Mouse (Mus musculus): ENCODE data around the gene Elp4. TPM values are rescaled to one million over a fixed set of nuclear protein-coding genes. Genes with fewer than 3 reads are reported as not detected.

The Elp4 gene
- polyA plus RNA-seq (2012; ENCODE audit: insufficient read depth, insufficient read length, low replicate concordance, missing spikeins), result not detected in 2 replicates

DNA sequence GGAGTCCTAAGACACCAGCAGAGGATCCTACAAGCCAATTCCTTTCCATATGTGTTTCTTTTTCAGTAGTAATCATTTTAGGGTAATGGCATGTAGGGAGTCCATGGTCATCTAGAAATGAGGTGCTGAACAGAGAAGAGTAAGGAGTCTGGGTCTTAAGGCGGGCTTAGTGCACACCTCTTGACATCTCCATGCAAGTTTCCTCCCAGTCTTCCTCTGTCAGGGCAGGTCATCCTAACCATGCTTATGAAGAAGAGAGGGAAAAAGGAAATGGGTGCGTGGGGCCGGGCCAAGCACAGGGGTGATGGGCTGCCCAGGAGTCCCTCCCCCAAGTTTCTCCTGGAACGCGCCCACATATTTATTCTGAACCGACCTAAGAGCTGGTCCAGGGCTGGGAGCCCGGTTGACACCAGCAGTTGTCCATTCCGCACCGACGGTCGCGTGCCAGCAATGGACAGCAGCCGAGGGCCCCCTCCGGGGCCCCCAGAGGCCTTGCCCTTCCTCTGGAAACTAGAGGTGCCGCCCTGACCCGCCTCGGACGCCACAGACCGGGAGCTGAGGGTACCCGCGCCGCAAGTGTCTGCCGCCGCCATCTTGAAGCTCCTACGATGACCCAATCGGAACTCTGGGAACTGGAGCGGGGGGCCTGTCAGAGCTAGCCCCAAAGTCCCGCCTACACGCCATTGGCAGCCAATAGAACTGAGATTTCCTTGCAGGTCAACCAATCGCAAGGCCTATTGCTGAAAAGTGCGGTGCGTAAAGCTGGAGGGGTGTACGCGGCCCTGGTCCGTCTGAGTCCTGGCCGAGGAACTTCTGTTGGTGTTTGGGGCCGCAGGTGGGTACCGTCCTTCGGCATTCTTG, at the start of gene Elp4, which contains the start of gene Immp1l:
TSS of gene Elp4 (minus strand) at position 669 of the 861 bp plus-strand sequence.
TSS of gene Immp1l (plus strand) at position 743 of the 861 bp plus-strand sequence.
- peak within 1 kb of the TSS; percentile 17; the same call in 1 of the 2 replicates for H3K27ac ChIP-seq (ENCODE audit: insufficient read depth, low read depth, low read length)
- under 1% methylated on average over 39 of the region's 39 CpGs for WGBS
- H3K4me1 ChIP-seq (ENCODE audit: control insufficient read depth, insufficient read depth, low read length), result no peaks in the 10 kb centered on the region
- no peak for TF ChIP-seq CTCF (IDR thresholded peaks at IDR 0.05; ENCODE audit: insufficient read depth, low read depth, low read length)
- TF ChIP-seq POLR2A (IDR thresholded peaks at IDR 0.05; ENCODE audit: insufficient read depth, low read depth, low read length), result peak; percentile 54; the same call in 1 of the 2 replicates
- peak within 1 kb of the TSS; percentile 72 for H3K4me3 ChIP-seq (ENCODE audit: insufficient read depth, low read depth, low read length)

DNA sequence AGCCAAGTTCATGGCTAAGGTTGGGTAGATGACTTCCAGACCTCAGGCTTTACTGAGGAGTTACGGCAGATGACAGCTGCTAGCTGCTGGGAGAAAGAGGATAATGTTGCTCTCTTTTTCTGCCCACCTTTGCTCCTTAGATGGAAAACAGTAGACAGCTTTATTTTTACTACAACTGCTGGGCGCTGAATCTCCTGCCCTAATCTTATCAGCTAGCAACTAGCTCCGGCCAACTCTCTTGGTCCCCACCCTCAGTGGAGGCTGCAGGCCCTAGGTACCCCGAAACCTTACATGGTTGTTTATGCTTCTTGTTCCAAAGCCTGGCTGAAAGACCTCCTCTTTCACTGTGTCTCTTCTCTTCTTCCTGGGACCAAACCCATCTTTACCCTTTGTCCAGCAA, 49.5 kb upstream of the Elp4 start:
- TF ChIP-seq POLR2A (IDR thresholded peaks at IDR 0.05; ENCODE audit: insufficient read depth, low read depth, low read length) (no peak), CTCF (IDR thresholded peaks at IDR 0.05; ENCODE audit: insufficient read depth, low read depth, low read length) (no peak)
- H3K4me1 ChIP-seq (ENCODE audit: control insufficient read depth, insufficient read depth, low read length), result no peaks in the 10 kb centered on the region; the same call in 1 of the 2 replicates
- H3K27ac ChIP-seq (ENCODE audit: insufficient read depth, low read depth, low read length), result no peak overlapping the region
- no peak overlapping the region for H3K4me3 ChIP-seq (ENCODE audit: insufficient read depth, low read depth, low read length)
- WGBS, result 97% methylated on average over 4 of the region's 4 CpGs

DNA sequence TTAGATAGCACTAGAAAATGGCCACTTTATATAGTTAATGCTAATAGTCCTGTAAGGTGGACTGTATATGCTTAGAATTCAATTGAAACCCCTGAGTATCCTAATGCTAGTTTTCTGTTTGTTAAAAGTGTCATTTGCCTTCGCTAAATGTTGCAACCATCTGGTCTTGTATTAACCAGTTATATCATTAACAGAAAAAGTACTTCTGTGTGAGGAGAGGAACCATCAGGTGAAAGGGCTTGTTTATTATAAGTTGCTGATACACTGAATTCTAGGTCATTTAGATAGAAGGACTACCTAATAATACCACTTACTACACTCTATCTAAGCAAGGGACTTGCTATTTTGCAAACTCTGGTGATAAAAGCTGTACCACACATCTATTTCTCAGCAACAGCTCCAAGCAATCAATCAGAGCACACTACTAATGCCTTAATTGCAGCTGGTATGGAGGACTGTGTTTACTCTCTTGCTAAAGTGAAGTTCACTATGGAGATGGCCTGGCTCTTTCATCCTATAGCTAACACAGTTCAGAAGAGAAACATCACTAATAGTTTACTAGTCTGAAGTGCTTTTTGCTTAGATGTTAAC, 47.1 kb upstream of the Elp4 start:
- H3K27ac ChIP-seq (ENCODE audit: insufficient read depth, low read depth, low read length), result no peak overlapping the region
- no peak overlapping the region for H3K4me3 ChIP-seq (ENCODE audit: insufficient read depth, low read depth, low read length)
- WGBS, result 77% methylated on average over 1 of the region's 1 CpGs
- H3K4me1 ChIP-seq (ENCODE audit: control insufficient read depth, insufficient read depth, low read length), result no peaks in the 10 kb centered on the region; the same call in 1 of the 2 replicates
- TF ChIP-seq POLR2A (IDR thresholded peaks at IDR 0.05; ENCODE audit: insufficient read depth, low read depth, low read length) (no peak), CTCF (IDR thresholded peaks at IDR 0.05; ENCODE audit: insufficient read depth, low read depth, low read length) (no peak)

DNA sequence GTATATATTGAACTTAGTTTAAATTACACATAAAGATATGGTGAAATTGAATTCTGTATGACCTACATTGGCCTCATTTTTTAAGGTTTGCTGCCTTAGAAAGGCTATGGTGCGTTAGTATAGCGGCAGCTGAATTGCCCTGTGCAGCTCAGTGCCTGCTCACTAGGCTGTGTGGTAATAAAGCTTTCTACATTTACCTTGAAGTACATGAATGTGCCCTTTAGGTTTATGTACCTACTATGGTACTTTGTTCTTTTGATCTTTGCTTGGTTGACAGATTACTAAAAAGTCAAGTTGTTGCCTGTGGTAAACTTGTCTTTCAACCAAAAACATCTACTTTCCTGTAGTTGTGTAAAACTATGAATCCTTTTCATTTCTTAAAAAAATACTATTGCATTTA, 45.8 kb upstream of the Elp4 start:
- Histone ChIP-seq H3K27ac (ENCODE audit: insufficient read depth, low read depth, low read length) (no peak overlapping the region), H3K4me1 (ENCODE audit: control insufficient read depth, insufficient read depth, low read length) (no peaks in the 10 kb centered on the region; the same call in 1 of the 2 replicates), H3K4me3 (ENCODE audit: insufficient read depth, low read depth, low read length) (no peak overlapping the region)
- WGBS, result 98% methylated on average over 2 of the region's 2 CpGs
- TF ChIP-seq POLR2A (IDR thresholded peaks at IDR 0.05; ENCODE audit: insufficient read depth, low read depth, low read length), result no peak
- TF ChIP-seq CTCF (IDR thresholded peaks at IDR 0.05; ENCODE audit: insufficient read depth, low read depth, low read length), result no peak

DNA sequence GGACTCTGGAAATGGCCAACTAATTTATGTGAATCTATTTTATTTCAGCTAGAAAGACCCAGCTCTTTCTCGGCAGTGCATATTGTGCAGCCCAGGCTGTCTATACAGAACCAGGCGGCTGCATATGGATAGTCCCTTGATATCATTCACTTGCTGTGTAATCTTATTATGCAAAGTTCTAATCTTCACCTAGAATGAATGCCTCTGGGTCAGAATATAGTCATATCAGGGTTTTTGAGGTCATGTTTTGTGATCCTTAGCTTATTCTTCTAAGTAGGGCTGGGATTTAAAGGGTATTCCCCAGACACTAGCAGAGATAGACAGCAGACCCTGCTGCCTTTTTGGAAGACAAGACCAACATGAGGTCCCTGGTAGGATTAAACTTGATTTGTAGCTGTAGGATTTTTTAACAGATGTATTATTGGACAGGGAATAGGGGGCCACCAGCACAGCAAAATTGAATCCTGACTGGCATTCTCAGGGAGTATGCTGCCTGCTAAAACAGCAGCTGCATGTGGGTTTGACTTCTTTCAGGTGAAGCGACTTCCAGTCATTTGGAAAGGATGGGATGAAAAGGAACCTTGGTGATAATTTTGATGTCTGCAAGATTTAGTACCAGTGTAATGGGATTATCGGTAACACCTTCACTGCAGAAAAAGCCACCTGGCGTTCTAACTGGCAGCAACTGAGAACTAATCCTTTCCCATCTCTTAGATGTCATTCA, 13.4 kb upstream of the Elp4 start:
- TF ChIP-seq POLR2A (IDR thresholded peaks at IDR 0.05; ENCODE audit: insufficient read depth, low read depth, low read length) (no peak), CTCF (IDR thresholded peaks at IDR 0.05; ENCODE audit: insufficient read depth, low read depth, low read length) (no peak)
- WGBS, result 86% methylated on average over 5 of the region's 5 CpGs
- no peak overlapping the region for H3K4me3 ChIP-seq (ENCODE audit: insufficient read depth, low read depth, low read length)
- no peak overlapping the region for H3K27ac ChIP-seq (ENCODE audit: insufficient read depth, low read depth, low read length)
- no peaks in the 10 kb centered on the region for H3K4me1 ChIP-seq (ENCODE audit: control insufficient read depth, insufficient read depth, low read length)

DNA sequence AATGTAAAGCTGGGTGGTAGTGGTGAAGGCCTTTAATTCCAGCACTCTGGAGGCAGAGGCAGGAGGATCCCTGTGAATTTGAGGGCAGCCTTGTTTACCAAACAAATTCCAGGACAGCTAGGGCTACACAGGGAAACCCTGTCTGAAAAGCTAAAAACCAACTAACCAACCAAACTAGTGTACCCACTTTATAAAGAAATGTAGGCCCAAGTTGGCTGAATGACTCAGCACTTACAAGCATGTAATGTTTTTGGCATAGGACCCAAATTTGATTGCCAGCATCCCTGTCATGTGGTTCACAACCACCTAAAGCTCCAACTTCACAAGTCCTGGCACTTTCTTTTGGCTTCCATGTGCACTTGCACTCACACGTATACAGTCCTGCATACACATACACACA, 12.3 kb upstream of the Elp4 start:
- WGBS, result 96% methylated on average over 1 of the region's 1 CpGs

DNA sequence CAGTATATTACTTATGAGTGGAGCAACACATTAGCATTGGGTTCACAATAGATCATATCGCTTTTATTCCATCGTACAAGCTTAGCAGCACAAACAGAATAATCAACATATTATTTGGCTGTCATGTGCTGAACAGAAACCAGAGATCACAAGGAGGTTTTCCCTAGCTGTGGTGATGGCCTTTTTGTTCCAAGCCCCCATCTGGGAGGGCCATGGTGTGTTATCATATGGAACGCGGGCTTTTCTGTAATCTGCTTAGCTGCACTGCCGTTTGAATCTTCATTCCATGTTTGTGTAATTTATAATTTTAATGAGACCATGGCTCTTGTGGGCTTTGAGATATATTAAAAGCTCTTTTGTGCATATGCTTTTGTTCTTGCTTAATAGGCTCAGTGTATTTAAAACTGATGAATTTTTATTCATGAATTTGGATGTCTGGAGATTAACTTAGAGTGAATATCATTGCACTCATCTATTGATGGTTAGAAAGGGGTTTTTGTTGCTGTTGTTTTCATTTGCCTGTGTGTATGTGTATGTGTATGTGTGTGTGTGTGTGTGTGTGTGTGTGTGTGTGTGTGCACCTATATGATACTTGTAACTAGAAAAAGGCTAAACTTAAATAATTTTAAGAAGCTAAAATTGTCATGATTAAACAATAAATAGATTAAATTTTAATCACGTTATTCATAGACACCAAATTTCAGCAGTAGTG, 9.4 kb upstream of the Elp4 start:
- no peaks in the 10 kb centered on the region; the same call in 1 of the 2 replicates for H3K4me1 ChIP-seq (ENCODE audit: control insufficient read depth, insufficient read depth, low read length)
- TF ChIP-seq CTCF (IDR thresholded peaks at IDR 0.05; ENCODE audit: insufficient read depth, low read depth, low read length) (no peak), POLR2A (IDR thresholded peaks at IDR 0.05; ENCODE audit: insufficient read depth, low read depth, low read length) (no peak)
- 42% methylated on average over 6 of the region's 6 CpGs for WGBS
- H3K27ac ChIP-seq (ENCODE audit: insufficient read depth, low read depth, low read length), result no peak overlapping the region
- no peak overlapping the region for H3K4me3 ChIP-seq (ENCODE audit: insufficient read depth, low read depth, low read length)

More for the DNA sequence above, 12.3 kb upstream of the Elp4 start:
- Histone ChIP-seq H3K27ac (ENCODE audit: insufficient read depth, low read depth, low read length) (no peak overlapping the region), H3K4me3 (ENCODE audit: insufficient read depth, low read depth, low read length) (no peak overlapping the region), H3K4me1 (ENCODE audit: control insufficient read depth, insufficient read depth, low read length) (no peaks in the 10 kb centered on the region)
- TF ChIP-seq POLR2A (IDR thresholded peaks at IDR 0.05; ENCODE audit: insufficient read depth, low read depth, low read length) (no peak), CTCF (IDR thresholded peaks at IDR 0.05; ENCODE audit: insufficient read depth, low read depth, low read length) (no peak)

DNA sequence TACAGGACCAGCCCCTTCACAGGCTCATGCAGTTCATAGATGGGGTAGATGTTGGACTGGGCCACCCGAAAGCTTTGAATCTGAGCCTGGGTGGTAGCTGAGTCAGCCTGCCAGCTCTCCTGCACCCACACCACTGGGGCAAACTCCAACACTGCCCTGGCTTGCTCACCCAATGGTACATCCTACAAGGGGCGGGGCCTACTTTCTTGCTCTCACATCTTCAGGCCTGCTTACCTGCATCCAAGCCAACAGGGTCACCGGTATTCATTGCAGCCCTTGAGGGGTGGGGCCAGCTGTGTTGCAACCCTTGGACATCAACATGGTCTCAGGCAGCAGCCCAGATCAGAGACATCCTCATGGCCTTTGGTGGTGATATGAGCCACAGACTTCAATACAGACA, 6.2 kb upstream of the Elp4 start:
- Histone ChIP-seq H3K4me1 (ENCODE audit: control insufficient read depth, insufficient read depth, low read length) (no peaks in the 10 kb centered on the region; the same call in 1 of the 2 replicates), H3K4me3 (ENCODE audit: insufficient read depth, low read depth, low read length) (no peak overlapping the region), H3K27ac (ENCODE audit: insufficient read depth, low read depth, low read length) (no peak overlapping the region)
- TF ChIP-seq POLR2A (IDR thresholded peaks at IDR 0.05; ENCODE audit: insufficient read depth, low read depth, low read length) (no peak), CTCF (IDR thresholded peaks at IDR 0.05; ENCODE audit: insufficient read depth, low read depth, low read length) (no peak)
- WGBS, result 89% methylated on average over 3 of the region's 3 CpGs
